Mouse (Mus musculus): ENCODE data around the gene Rnf225.
"Not testable (repeated sequence)": the region's sequence is repeated elsewhere in the genome, so short reads cannot be mapped to it uniquely, and the experiment has no call there.

Gene Rnf225

DNA sequence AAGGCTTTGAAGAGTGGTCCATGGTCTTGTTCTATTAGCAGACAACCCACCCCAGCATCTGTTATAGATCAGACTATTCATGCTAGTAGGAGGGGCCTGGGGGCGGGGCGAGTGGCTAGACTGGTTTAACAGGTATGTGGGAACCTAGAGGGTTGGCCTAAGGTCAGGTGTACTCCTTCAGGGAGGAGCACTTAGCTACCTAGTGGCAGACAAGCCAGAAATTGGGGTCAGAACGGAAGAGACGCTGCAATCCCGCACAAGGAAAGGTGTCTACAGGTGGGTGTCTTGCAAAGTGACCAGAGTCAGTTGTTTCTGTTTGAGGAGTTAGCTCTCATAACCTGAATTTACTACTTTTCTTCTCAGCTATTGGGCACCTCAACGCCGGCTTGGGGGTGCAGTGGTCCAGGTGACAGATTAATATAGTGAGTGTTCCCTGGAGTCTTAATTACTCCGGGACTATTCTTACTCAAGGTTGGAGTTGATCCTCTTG, at the start of gene Rnf225:
TSS of gene Rnf225 (plus strand) at position 226 of the 490 bp plus-strand sequence.
- in situ Hi-C loops (cut with MboI, MseI) = no loop called here

DNA sequence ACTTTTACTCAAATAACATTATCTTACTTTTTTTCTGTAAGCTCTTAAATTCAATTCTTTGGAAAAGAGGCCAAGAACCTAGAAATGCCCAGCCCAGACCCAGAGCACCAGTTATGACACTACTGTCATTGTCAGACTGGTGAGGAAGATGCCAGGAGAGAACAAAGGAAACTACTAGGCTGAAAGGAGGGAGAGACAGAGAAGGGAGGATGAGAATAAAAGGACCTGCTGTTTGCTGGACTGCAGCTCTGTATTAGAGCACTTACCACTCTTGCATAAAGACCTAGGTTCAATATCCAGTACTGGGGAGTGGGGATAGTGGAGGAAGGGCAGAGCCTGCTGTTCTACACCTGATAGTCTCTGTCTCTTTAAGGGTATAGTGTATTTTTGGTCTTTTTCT, 47.2 kb upstream of the Rnf225 start:
- in situ Hi-C loops (cut with MboI, MseI) = no loop called here

DNA sequence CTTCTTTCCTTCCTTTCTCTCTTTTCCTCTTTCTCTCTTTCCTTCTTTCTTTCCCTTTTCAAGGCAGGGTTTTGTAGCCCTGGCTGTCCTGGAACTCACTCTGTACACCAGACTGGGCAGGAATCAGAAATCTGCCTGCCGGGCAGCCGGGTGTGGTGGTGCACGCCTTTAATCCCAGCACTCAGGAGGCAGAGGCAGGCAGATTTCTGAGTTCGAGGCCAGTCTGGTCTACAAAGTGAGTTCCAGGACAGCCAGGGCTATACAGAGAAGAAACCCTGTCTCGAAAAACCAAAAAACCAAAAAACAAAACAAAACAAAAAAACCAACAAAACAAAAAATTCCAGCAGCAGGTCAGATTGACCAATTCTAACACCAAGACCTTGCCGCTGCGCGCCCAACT, 46.7 kb upstream of the Rnf225 start:
- in situ Hi-C loops (cut with MboI, MseI) = not testable (repeated sequence)

DNA sequence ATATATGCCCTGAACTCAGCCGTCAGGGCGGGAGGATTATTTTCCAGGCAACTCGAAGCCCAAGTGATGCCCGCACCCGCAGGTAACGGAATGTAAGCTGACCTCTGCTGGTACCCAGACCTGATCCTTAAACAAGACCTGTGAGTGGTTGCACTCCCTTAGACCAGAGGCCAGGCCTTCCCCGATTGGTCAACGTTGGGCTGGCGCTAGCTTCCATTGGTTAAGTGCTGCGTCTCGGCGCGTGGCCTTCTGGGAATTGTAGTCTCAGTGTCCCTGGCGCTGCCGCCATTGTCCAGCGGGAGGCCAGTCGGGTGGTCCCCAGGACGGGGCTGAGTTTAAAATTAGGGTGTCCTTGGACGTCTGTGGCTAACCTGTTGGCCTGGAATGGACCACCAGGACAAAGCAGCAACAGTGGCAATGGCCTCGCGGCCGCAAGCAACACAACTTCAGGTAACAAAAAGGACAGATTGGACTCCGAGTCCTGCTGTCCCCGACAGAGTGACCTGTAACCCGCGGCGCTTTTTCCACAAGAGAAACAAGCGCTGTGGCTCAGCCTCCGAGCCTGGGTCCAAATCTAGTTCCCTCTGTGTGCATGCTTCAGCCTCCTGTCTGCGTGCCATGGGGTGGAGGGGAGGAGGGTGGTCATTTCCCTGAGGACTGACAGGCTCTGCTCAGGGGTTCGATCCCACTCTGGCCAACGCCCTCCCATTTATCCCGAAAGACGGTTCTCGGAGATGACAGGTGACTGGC, 46.1 kb upstream of the Rnf225 start, which contains the start of gene Zfp128:
TSS of gene Zfp128 (plus strand) at position 267 of the 750 bp plus-strand sequence.
- in situ Hi-C loops (cut with MboI, MseI) = no loop called here

DNA sequence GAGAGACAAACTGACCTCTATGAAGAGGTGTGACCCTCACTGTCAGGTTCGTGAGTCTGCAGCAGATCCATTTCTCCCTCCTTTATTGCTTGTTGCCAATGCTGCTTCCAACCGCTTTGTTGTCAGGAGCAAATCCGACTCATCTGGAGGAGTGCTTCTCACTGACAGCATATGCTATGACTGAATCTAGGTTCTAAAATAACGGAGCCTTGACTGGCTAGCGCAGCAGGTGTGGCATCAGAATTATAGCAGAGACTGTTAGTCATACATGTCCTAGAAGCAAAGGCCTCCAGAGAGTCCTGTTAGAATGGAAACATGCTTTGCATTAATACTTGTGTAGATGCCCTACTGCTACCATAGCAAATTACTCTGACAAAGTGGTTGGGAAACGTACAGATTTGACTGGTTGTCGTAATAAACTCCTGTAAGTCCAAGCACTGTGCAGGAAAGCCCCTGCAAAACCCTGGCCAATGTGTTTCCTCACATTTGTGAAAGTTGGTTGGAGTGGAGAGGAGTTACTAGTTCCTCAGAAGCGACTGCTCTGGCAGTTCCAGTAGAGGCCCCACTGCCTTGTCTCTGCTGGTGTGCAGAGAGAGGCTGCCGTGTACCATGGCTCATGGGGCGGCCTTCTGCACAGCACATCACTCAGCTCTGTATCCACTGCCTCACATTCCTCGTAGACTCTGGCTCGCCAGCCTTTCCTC, 40.5 kb upstream of the Rnf225 start:
- in situ Hi-C loops (cut with MboI, MseI) = no loop called here

GRCm38 (mm10) chr7:12887585-12887984, 39.6 kb upstream of the Rnf225 start:
- in situ Hi-C loops (cut with MboI, MseI) = no loop called here

- in situ Hi-C loops (cut with MboI, MseI) = no loop called here
These were observed 36.3 kb upstream of the Rnf225 start for GRCm38 (mm10) chr7:12890928-12891327.

- in situ Hi-C loops (cut with MboI, MseI) = no loop called here
These were observed 35.9 kb upstream of the Rnf225 start for GRCm38 (mm10) chr7:12891334-12891733.

DNA sequence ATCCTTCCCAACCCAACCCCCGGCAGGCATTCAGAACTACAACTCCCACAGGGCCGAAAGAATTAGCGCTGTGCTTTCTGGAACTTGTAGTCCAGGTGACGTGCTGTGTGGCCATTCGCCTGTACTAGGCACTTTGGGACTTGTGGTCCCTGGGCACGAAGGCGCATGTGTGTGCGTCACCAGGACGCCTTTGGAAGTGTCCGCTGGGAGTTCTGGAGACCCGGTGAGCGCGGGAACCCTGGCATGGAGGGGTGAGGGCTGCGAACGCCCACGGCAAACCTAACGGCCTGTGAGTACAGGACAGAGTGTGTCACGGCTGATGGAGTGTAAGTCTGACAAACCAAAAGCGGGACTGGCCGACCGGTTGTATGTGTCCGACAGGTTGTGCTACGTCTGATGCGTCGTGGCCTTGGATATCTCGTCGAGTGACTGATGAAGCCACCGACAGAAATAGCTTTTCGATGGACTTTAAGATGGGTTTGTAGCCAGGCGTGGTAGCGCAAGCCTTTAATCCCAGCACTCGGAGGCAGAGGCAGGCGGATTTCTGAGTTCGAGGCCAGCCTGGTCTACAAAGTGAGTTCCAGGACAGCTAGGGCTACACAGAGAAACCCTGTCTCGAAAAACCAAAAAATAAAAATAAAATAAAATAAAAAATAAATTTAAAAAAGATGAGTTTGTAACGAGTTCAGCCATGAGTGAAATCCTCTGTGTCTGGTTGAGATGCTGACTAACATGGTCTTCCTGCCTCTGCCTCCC, 29.4 kb upstream of the Rnf225 start, which contains the start of gene Zscan22:
TSS of gene Zscan22 (plus strand) at position 161 of the 756 bp plus-strand sequence.
- in situ Hi-C loops (cut with MboI, MseI) = loop anchor here (5.0 kb wide), 1 partner anchor 379 kb away; the partner anchor contains the start of genes Lig1 and Zswim9

GRCm38 (mm10) chr7:12901517-12901916, 25.7 kb upstream of the Rnf225 start:
- in situ Hi-C loops (cut with MboI, MseI) = no loop called here

DNA sequence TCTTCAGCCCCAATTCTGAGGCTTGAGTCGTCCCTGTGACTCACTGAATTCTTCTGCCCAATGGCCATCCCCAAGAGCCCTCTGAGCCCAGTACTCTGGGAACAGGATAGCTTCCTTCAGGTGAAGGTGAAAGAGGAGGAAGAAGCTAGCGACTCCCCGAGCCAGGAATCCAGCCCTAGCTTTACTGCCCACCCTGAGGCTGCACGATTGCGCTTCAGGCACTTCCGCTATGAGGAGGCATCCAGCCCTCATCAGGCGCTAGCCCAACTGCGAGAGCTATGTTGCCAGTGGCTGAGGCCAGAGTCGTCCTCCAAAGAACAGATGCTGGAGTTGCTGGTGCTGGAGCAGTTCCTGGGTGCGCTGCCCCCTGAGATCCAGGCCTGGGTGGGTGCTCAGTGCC, 23.6 kb upstream of the Rnf225 start:
- in situ Hi-C loops (cut with MboI, MseI) = no loop called here

DNA sequence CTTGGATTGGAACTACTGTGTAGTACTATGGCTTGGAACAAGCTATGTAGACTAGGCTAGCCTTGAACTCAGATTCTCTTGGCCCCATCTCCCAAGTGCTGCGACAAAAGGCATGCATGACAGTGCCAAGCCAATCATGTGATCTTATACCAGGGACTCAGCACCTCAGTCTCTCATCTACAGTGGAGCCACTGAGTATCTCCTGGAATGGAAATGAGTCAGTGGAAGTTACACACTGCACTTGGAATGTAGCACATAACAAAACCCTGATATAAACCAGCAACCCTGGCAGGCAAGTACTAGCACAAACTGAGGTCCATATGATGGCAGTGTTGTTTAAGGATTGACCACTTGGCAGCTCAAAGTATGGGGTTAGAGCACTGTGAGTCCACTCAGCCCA, 22.1 kb upstream of the Rnf225 start:
- in situ Hi-C loops (cut with MboI, MseI) = no loop called here

GRCm38 (mm10) chr7:12909498-12909962, 17.7 kb upstream of the Rnf225 start:
- in situ Hi-C loops (cut with MboI, MseI) = no loop called here

GRCm38 (mm10) chr7:12910181-12910668, 17.0 kb upstream of the Rnf225 start:
- in situ Hi-C loops (cut with MboI, MseI) = no loop called here

DNA sequence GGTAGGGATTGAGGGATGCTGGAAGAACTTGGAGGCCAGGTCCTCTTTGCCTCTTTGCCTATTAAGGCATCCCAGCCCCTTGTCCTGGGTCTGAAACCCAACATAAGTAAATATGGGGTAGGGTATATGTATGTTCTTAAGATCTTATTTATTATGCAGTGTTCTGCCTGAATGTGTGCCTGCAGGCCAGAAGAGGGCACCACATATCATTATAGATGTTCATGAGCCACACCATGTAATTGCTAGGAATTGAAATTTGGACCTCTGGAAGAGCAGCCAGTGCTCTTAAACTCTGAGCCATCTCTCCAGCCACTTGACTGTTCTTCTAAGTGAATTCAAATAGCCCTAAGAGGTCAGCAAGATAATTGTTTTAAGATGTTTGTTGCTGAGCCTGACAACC, 13.7 kb upstream of the Rnf225 start:
- in situ Hi-C loops (cut with MboI, MseI) = no loop called here

DNA sequence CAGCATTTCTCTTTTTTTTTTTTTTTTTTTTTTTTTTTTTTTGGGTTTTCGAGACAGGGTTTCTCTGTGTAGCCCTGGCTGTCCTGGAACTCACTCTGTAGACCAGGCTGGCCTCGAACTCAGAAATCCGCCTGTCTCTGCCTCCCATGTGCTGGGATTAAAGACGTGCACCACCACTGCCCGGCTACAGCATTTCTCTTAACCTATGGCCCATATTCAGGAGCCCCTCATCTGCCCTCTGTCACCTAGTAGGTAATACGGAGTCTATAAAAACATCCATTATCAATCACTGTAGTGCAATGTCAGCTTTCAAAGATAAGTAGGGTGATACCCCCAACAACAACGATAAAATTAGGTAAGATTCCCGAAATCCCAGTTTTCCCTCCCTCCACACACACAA, 6.7 kb upstream of the Rnf225 start:
- in situ Hi-C loops (cut with MboI, MseI) = not testable (repeated sequence)

- in situ Hi-C loops (cut with MboI, MseI) = no loop called here
These were observed 5.9 kb upstream of the Rnf225 start for GRCm38 (mm10) chr7:12921318-12921704.

GRCm38 (mm10) chr7:12921705-12922465, 5.3 kb upstream of the Rnf225 start, which contains the start of gene Rps5:
Rps5 (plus strand) TSS chr7:12922290.
- in situ Hi-C loops (cut with MboI, MseI) = no loop called here

DNA sequence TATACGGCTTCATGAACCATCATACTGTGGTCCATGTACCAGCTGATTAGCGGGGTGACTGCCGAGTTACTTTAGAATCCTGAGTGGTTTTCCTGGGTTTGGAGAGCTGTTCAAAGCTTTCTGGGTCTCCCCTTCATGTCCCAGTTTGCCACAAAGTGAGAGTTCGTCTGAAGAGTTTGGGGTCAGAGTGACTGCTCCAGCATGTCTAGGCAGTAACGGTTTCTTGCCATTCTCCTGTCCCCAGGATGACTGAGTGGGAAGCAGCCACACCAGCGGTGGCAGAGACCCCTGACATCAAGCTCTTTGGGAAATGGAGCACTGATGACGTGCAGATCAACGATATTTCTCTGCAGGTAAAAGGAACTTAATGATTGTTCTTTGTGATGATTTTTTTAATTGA, 4.5 kb upstream of the Rnf225 start:
- in situ Hi-C loops (cut with MboI, MseI) = no loop called here

- in situ Hi-C loops (cut with MboI, MseI) = no loop called here
These were observed 900 bp upstream of the Rnf225 start for GRCm38 (mm10) chr7:12926316-12926715.
